ENCODE assay signal across 30 mouse cellular contexts in the genomic region with DNA sequence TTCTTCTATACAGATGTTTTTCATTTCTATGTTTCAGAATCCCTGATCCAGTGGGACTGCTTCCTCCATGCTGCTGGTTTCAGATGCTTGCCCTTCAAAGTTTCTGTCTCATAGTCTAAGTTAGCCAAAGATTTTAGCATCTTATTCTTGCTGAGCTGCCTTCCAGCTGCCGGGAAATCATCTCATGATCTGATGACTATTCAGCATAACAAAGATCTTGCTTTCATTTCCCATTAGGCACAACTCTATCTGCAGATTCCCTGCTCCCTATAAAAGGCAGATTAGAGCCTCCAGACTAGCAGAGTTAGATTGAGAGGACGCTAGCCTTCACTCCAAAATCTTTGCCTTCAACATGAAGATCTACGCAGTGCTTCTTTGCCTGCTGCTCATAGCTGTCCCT. TPM values are rescaled to one million over a fixed set of nuclear protein-coding genes. Genes with fewer than 3 reads are reported as not detected.
"Had no signal": no experiment of that assay in that cellular context is flagged by ENCODE, and none has a peak within 500 bp of the region (broad histone marks: within the 10 kb centered on the region; RNA-seq: fewer than 3 reads in every experiment).

A gene (plus strand): TSS at position 301 of the 400 bp plus-strand sequence.

- DNase-seq: kidney, adult 18-20 months; kidney, adult 9 months; kidney, postnatal 14 days; kidney, postnatal 4 days; layer of hippocampus, postnatal 36 days; liver, embryonic 13.5 days; lung, adult 2 months; lung, postnatal 14 days; lung, postnatal 4 days; retina, postnatal 1 day; right cerebral cortex, postnatal 25 days; thymus, adult 18-20 months; thymus, postnatal 4 days had no signal

- H3K4me3 ChIP-seq: left cerebral cortex, adult 2 months; liver, embryonic 13.5 days; midbrain, embryonic 12.5 days; midbrain, embryonic 15.5 days; neural tube, embryonic 13.5 days had no signal

- ATAC-seq: midbrain, embryonic 15.5 days had no signal

- H3K36me3 ChIP-seq: liver, embryonic 13.5 days; midbrain, embryonic 12.5 days; midbrain, embryonic 15.5 days; neural tube, embryonic 13.5 days had no signal

- H3K27ac ChIP-seq: left cerebral cortex, adult 2 months; liver, embryonic 13.5 days; midbrain, embryonic 12.5 days; midbrain, embryonic 15.5 days; neural tube, embryonic 13.5 days had no signal

- H3K4me1 ChIP-seq: liver, embryonic 13.5 days; midbrain, embryonic 12.5 days; midbrain, embryonic 15.5 days; neural tube, embryonic 13.5 days had no signal

RNA-seq across cellular contexts. Expression of the gene that starts here (rescaled TPM):
- total RNA-seq: layer of hippocampus, adult 8-10 months; layer of hippocampus, postnatal 10 days; layer of hippocampus, postnatal 36 days; left cerebral cortex, adult 2 months; left cerebral cortex, postnatal 10 days; left cerebral cortex, postnatal 36 days; liver, adult 2 months; megakaryocyte, adult 5-6 weeks; neutrophil, adult 5-6 weeks had no signal
- polyA plus RNA-seq: kidney, embryonic 16.5 days; limb, embryonic 11.5 days; limb, embryonic 14.5 days; liver, adult 2 months; liver, embryonic 13.5 days; liver, embryonic 16.5 days; lung, embryonic 16.5 days; midbrain, embryonic 12.5 days; midbrain, embryonic 15.5 days; neural tube, embryonic 13.5 days; stomach, embryonic 16.5 days had no signal
